Mouse (Mus musculus) testis, adult 10 weeks (tissue): Measurements from ENCODE around the gene Fhad1. TPM values are rescaled to one million over a fixed set of nuclear protein-coding genes. Genes with fewer than 3 reads are reported as not detected.

Experiments
- polyA plus RNA-seq: library from polyadenylated mRNA; stranded (reverse); fragments of 350-450 nt; fragmentation: Illumina TruSeq; extraction: RNeasy Lipid Tissue Mini Kit (QIAGEN cat#74804); gene quantifications from one replicate; pipeline ENCODE4 v1.2.3, GENCODE M21; 2014; ENCODE audit warnings: low read depth, low replicate concordance

Gene Fhad1
- polyA plus RNA-seq: 123 TPM

DNA sequence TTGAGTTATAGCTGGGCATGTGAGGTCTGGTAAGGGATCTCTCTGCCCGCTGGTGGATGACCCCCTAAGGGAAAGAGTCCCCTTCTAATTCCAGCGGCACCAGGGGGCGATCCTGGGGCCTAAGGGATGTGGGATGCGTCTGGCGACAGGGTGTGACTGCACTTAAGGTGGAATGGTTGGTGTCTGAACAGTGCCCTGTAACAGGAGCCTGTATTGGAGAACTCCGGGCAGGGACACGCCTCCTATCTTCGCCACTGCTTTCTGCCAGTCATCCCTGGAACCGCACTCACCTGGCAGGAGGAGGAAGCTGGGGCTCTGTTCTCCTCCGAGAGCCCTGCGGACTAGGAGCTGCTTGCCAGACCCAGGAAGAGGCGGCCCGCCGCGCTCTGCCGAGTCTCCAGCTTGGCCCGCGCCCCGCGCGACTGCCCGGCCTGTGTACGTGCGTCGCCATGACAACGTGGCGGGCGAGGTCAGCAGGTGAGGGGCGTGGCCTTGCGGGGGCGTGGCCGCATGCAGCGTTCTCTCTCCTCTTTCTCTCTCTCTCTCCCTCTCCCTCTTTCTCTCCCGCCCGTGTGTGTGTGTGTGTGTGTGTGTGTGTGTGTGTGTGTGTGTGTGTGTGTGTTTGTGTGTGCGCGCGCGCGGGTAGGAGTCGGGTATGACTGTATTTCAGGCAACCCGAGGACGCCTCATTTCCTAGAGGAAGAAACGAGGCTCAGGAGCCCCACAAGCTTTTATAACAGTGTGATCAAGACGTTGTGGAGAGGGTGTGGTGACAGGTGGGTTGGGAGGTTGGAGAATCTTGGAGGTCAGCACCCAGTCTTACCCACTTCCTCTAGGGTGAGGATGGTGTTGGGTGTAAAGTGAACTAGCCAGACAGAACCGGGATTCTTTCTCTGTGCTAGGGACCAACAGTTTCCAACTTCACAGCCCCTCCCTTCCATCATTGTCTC is at the start of gene Fhad1:
Gene Fhad1, minus strand, starts transcription at position 424 of the 950 bp plus-strand sequence.

DNA sequence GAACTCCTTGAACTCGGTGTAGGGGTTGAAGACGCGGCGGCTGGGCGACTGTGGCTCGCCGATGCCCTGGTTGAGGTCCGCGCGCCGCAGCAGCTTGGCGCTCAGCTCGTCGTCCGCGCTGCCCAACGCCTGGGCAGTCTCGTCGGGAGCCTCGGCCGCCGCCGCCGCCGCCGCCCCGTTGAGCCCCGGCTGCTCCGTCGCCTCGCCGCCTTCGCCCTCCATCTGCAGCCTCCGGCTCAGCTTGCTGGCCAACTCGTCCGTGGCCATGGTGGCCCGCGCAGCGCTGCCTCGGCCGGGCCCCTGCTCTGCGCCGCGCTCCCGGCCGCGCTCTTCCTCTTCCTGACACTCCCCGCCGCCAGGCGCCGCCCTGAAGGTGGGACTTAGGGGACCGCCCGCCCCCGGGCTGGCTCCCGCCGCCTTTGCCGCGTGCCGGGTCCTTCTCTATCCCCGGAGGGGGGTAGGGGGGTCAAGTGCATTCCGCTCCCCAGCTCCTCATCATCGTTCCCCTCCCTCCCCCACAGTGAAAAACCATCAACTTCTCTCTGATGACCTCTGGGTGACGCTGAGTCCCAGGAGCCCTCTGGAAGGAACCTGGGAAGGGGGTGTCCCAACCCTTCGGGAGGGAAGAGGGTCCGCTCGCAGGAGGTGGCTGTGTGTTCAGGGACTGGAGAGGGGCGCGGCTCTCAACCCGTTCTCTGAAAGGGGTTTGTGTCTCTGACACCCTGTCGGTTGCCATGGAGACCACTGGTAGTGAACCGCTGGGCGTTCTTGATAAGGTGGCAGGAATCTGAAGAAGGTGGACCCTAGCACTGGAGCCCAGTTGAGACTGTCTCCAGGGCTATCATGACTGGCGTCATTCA is 140.1 kb downstream of the Fhad1 start, which contains the start of gene Efhd2:
Gene Efhd2, minus strand, starts transcription at position 320 of the 860 bp plus-strand sequence.

DNA sequence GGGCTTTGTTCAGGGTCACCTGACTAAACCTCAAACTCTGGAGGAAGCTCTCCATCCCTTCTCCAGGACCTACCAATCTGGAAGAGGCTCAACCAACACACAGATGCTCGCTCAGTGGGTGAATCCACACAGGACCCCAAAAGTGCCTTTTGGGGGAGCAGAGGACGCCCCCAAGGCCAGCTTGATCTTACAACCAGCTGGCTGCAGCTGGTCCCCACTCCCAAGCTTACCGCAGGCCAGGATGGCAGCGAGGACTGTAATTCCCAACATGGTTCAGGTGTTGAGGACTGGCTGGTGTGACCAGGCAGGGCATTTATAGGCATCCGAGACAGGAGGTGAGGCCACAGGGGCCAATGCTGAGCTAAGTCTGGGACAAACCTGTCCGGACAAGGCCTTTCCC is 168.9 kb downstream of the Fhad1 start, which contains the start of gene Ctrc:
Gene Ctrc, minus strand, starts transcription at position 361 of the 400 bp plus-strand sequence.

Other genes with a start within 250 kb of the Fhad1 start
- 3.8 TPM for gene Dnajc16, start 224.2 kb downstream of the Fhad1 start, polyA plus RNA-seq
- gene Casp9, start 221.5 kb downstream of the Fhad1 start, polyA plus RNA-seq: 4.0 TPM
- not detected for gene Cela2a, start 188.9 kb downstream of the Fhad1 start, polyA plus RNA-seq
- not detected for gene Ctrc, start 168.7 kb downstream of the Fhad1 start, polyA plus RNA-seq
- 2.5 TPM for gene Efhd2, start 140.2 kb downstream of the Fhad1 start, polyA plus RNA-seq
- 0.18 TPM for gene Tmem51, start 69.2 kb upstream of the Fhad1 start, polyA plus RNA-seq
- 3.1 TPM for gene Kazn, start 224.3 kb upstream of the Fhad1 start, polyA plus RNA-seq